Mouse (Mus musculus) thymus, postnatal 10 days (tissue): ENCODE results near the gene Atp6v0e.

ENCODE experiments used
- DNase-seq, 2 experiments: peaks; one replicate each; pipeline ENCODE4 v3.0.0; 2021; ENCODE audit warnings: low spot score in 2 of 2

Gene Atp6v0e

GRCm38 (mm10) chr17:26715916-26716717, 53.1 kb downstream of the Atp6v0e start:
- peak; percentile 90 to 95 for DNase-seq

- DNase-seq = no peak
Measured at GRCm38 (mm10) chr17:26717868-26718267, 54.8 kb downstream of the Atp6v0e start.

GRCm38 (mm10) chr17:26719405-26719804, 56.4 kb downstream of the Atp6v0e start:
- DNase-seq = no peak

- no peak for DNase-seq
Measured at GRCm38 (mm10) chr17:26721802-26722201, 58.8 kb downstream of the Atp6v0e start.

GRCm38 (mm10) chr17:26724790-26725189, 61.8 kb downstream of the Atp6v0e start:
- DNase-seq = no peak

- no peak for DNase-seq
Measured at GRCm38 (mm10) chr17:26726674-26727073, 63.6 kb downstream of the Atp6v0e start.

GRCm38 (mm10) chr17:26727110-26727755, 64.2 kb downstream of the Atp6v0e start:
- DNase-seq = no peak

GRCm38 (mm10) chr17:26742581-26742980, 79.5 kb downstream of the Atp6v0e start:
- no peak for DNase-seq

GRCm38 (mm10) chr17:26743294-26743693, 80.3 kb downstream of the Atp6v0e start:
- no peak for DNase-seq
